Mouse (Mus musculus): ENCODE results near the gene Pomgnt1. TPM values are rescaled to one million over a fixed set of nuclear protein-coding genes. Genes with fewer than 3 reads are reported as not detected.

Gene Pomgnt1
- polyA plus RNA-seq, 1 experiment from 2014 or later = 76.3 TPM

GRCm38 (mm10) chr4:116208891-116209290 is 85.3 kb downstream of the Pomgnt1 start:
- H3K27ac ChIP-seq = no peak overlapping the region
- 82% methylated on average over 1 of the region's 1 CpGs for WGBS
- H3K36me3 ChIP-seq = no peaks in the 10 kb centered on the region
- no peak overlapping the region for H3K4me2 ChIP-seq (replicated peaks)
- H3K9me3 ChIP-seq = no peaks in the 10 kb centered on the region
- no peaks in the 10 kb centered on the region for H3K27me3 ChIP-seq
- H3K4me1 ChIP-seq = no peaks in the 10 kb centered on the region
- no peak overlapping the region for H3K4me3 ChIP-seq
- ATAC-seq (ENCODE audit: insufficient number of reproducible peaks, insufficient read depth, low FRiP score, low TSS enrichment) = no peak
- H3K9ac ChIP-seq = no peak overlapping the region

Other genes starting within 250 kb of the Pomgnt1 start
- gene Kncn, start 239.4 kb upstream of the Pomgnt1 start, polyA plus RNA-seq (2016; fragmentation: Nextera tagmentation; extraction: Ambion mirVana) = not detected in 2 replicates
- gene 6430628N08Rik, start 233.2 kb upstream of the Pomgnt1 start, polyA plus RNA-seq (2016; fragmentation: Nextera tagmentation; extraction: Ambion mirVana) = not detected in 2 replicates
- 1.3 and 1.4 TPM in 2 replicates for gene Dmbx1, start 183.9 kb upstream of the Pomgnt1 start, polyA plus RNA-seq (2016; fragmentation: Nextera tagmentation; extraction: Ambion mirVana)
- gene Faah, start 105.9 kb upstream of the Pomgnt1 start, polyA plus RNA-seq (2016; fragmentation: Nextera tagmentation; extraction: Ambion mirVana) = 2.8 and 3.3 TPM in 2 replicates
- gene Nsun4, start 70.0 kb upstream of the Pomgnt1 start, polyA plus RNA-seq (2016; fragmentation: Nextera tagmentation; extraction: Ambion mirVana) = 19.9 and 20.6 TPM in 2 replicates
- 407 and 442 TPM in 2 replicates for gene Uqcrh, start 48.8 kb upstream of the Pomgnt1 start, polyA plus RNA-seq (2016; fragmentation: Nextera tagmentation; extraction: Ambion mirVana)
- 80.8 and 83.3 TPM in 2 replicates for gene Lrrc41, start 48.6 kb upstream of the Pomgnt1 start, polyA plus RNA-seq (2016; fragmentation: Nextera tagmentation; extraction: Ambion mirVana)
- gene Rad54l, start 150 bp upstream of the Pomgnt1 start, polyA plus RNA-seq (2016; fragmentation: Nextera tagmentation; extraction: Ambion mirVana) = 46.6 and 47.0 TPM in 2 replicates
- 2.6 and 2.7 TPM in 2 replicates for gene Lurap1, start 27.5 kb downstream of the Pomgnt1 start, polyA plus RNA-seq (2016; fragmentation: Nextera tagmentation; extraction: Ambion mirVana)
- gene Tspan1, start 43.8 kb downstream of the Pomgnt1 start, polyA plus RNA-seq (2016; fragmentation: Nextera tagmentation; extraction: Ambion mirVana) = 0.23 and 0.37 TPM in 2 replicates
- gene 1700042G07Rik, start 49.5 kb downstream of the Pomgnt1 start, polyA plus RNA-seq (2016; fragmentation: Nextera tagmentation; extraction: Ambion mirVana) = not detected in 2 replicates
- not detected in 2 replicates for gene Gm49337, start 49.5 kb downstream of the Pomgnt1 start, polyA plus RNA-seq (2016; fragmentation: Nextera tagmentation; extraction: Ambion mirVana)
- 51.2 and 55.1 TPM in 2 replicates for gene Pik3r3, start 97.8 kb downstream of the Pomgnt1 start, polyA plus RNA-seq (2016; fragmentation: Nextera tagmentation; extraction: Ambion mirVana)